Mouse (Mus musculus) neural tube, embryonic 13.5 days (tissue): ENCODE results near the gene Unc5c. TPM values are rescaled to one million over a fixed set of nuclear protein-coding genes. Genes with fewer than 3 reads are reported as not detected.

ENCODE experiments used
- ATAC-seq: fragments of 200-750 bp; cut with Nextera tagmentation; 2 replicates; pipeline ENCODE4 v1.8.0; 2017; ENCODE audit warnings: low read depth, mild to moderate bottlenecking, moderate TSS enrichment, moderate library complexity
- H3K27ac ChIP-seq: fragments of 300-500 bp; sonication (generic); replicated peaks from 2 replicates; pipeline ENCODE4 v1.5.1; 2015; ENCODE audit warnings: moderate library complexity, mild to moderate bottlenecking, inconsistent platforms
- H3K27me3 ChIP-seq: fragments of 300-500 bp; sonication (generic); 2 replicates; pipeline ENCODE4 v1.6.1; 2015; ENCODE audit warnings: mild to moderate bottlenecking, inconsistent platforms
- H3K36me3 ChIP-seq: fragments of 300-500 bp; sonication (generic); 2 replicates; pipeline ENCODE4 v1.6.1; 2015; ENCODE audit warnings: mild to moderate bottlenecking, inconsistent platforms
- H3K4me1 ChIP-seq: fragments of 300-500 bp; sonication (generic); replicated peaks from 2 replicates; pipeline ENCODE4 v1.6.1; 2015; ENCODE audit warnings: inconsistent platforms
- H3K4me2 ChIP-seq: fragments of 300-500 bp; sonication (generic); 2 replicates; pipeline ENCODE4 v1.6.1; 2015; ENCODE audit warnings: inconsistent platforms, mild to moderate bottlenecking, moderate library complexity
- H3K4me3 ChIP-seq: fragments of 300-500 bp; sonication (generic); 2 replicates; pipeline ENCODE4 v1.5.1; 2015; ENCODE audit warnings: mild to moderate bottlenecking, inconsistent platforms
- H3K9ac ChIP-seq: fragments of 300-500 bp; sonication (generic); 2 replicates; pipeline ENCODE4 v1.6.1; 2015; ENCODE audit warnings: moderate library complexity, mild to moderate bottlenecking, inconsistent platforms
- H3K9me3 ChIP-seq: fragments of 300-500 bp; sonication (generic); 2 replicates; pipeline ENCODE4 v1.6.1; 2016; ENCODE audit warnings: inconsistent platforms
- WGBS: fragments of 180-500 bp; shearing (Covaris S2); methylation state at CpG from one replicate; pipeline ENCODE4 v1.1.7; 2015; 5-methylcytosine and 5-hydroxymethylcytosine counted together
- polyA plus RNA-seq: library from polyadenylated mRNA; unstranded; fragments of >200 nt; fragmentation: Nextera tagmentation; extraction: Ambion mirVana; gene quantifications from 2 replicates; pipeline ENCODE4 v1.2.1, GENCODE M21; 2015

Gene Unc5c
- polyA plus RNA-seq, 1 experiment from 2014 or later, result 18.8 TPM

GRCm38 (mm10) chr3:141794371-141794770 lies 329.4 kb downstream of the Unc5c start:
- Histone ChIP-seq H3K9me3 (no peaks in the 10 kb centered on the region), H3K36me3 (no peaks in the 10 kb centered on the region), H3K9ac (no peak overlapping the region), H3K4me2 (no peak overlapping the region), H3K4me3 (no peak overlapping the region), H3K4me1 (no peaks in the 10 kb centered on the region), H3K27ac (no peak overlapping the region), H3K27me3 (no peaks in the 10 kb centered on the region)
- ATAC-seq, result peak; percentile 71
- WGBS, result 47% methylated on average over 3 of the region's 3 CpGs

- ATAC-seq, result no peak
- H3K4me1 ChIP-seq, result no peaks in the 10 kb centered on the region
- H3K9ac ChIP-seq, result no peak overlapping the region
- H3K9me3 ChIP-seq, result no peaks in the 10 kb centered on the region
- H3K27me3 ChIP-seq, result no peaks in the 10 kb centered on the region
- H3K36me3 ChIP-seq, result no peaks in the 10 kb centered on the region
- H3K4me2 ChIP-seq, result no peak overlapping the region
- H3K27ac ChIP-seq, result no peak overlapping the region
- no peak overlapping the region for H3K4me3 ChIP-seq
These were observed 332.4 kb downstream of the Unc5c start for GRCm38 (mm10) chr3:141797372-141797771.

GRCm38 (mm10) chr3:141797789-141798188 lies 332.8 kb downstream of the Unc5c start:
- Histone ChIP-seq H3K9me3 (no peaks in the 10 kb centered on the region), H3K9ac (no peak overlapping the region), H3K4me1 (no peaks in the 10 kb centered on the region), H3K36me3 (no peaks in the 10 kb centered on the region), H3K27me3 (no peaks in the 10 kb centered on the region), H3K27ac (no peak overlapping the region), H3K4me3 (no peak overlapping the region), H3K4me2 (no peak overlapping the region)
- 27% methylated on average over 1 of the region's 1 CpGs for WGBS
- ATAC-seq, result 0 out of 2 replicates have a peak, but pooled peaks have one; percentile 61

- H3K4me2 ChIP-seq, result no peak overlapping the region
- no peak; the same call in 1 of the 2 replicates for ATAC-seq
- no peak overlapping the region for H3K4me3 ChIP-seq
- no peak overlapping the region for H3K27ac ChIP-seq
- H3K9me3 ChIP-seq, result no peaks in the 10 kb centered on the region
- WGBS, result 62% methylated on average over 5 of the region's 5 CpGs
- 0 out of 2 replicates have a peak, but pooled peaks cover 3% of the 10 kb centered on the region for H3K4me1 ChIP-seq
- no peaks in the 10 kb centered on the region for H3K27me3 ChIP-seq
- H3K36me3 ChIP-seq, result no peaks in the 10 kb centered on the region; the same call in 1 of the 2 replicates
- H3K9ac ChIP-seq, result no peak overlapping the region
These were observed 339.1 kb downstream of the Unc5c start for GRCm38 (mm10) chr3:141804133-141804532.

- Histone ChIP-seq H3K4me1 (0 out of 2 replicates have a peak, but pooled peaks cover 10% of the 10 kb centered on the region), H3K4me3 (no peak overlapping the region), H3K27ac (no peak overlapping the region), H3K9ac (no peak overlapping the region), H3K4me2 (no peak overlapping the region), H3K27me3 (no peaks in the 10 kb centered on the region), H3K36me3 (no peaks in the 10 kb centered on the region), H3K9me3 (no peaks in the 10 kb centered on the region)
- 81% methylated on average over 3 of the region's 3 CpGs for WGBS
- no peak for ATAC-seq
These were observed 344.6 kb downstream of the Unc5c start for GRCm38 (mm10) chr3:141809581-141809980.

- no peak overlapping the region for H3K4me3 ChIP-seq
- H3K36me3 ChIP-seq, result no peaks in the 10 kb centered on the region
- H3K4me2 ChIP-seq, result no peak overlapping the region
- H3K9ac ChIP-seq, result no peak overlapping the region
- no peak overlapping the region; the same call in 1 of the 2 replicates for H3K27ac ChIP-seq
- WGBS, result 37% methylated on average over 7 of the region's 7 CpGs
- 0 out of 2 replicates have a peak, but pooled peaks cover 10% of the 10 kb centered on the region for H3K4me1 ChIP-seq
- H3K9me3 ChIP-seq, result no peaks in the 10 kb centered on the region
- no peaks in the 10 kb centered on the region for H3K27me3 ChIP-seq
- ATAC-seq, result no peak
These were observed 345.9 kb downstream of the Unc5c start for GRCm38 (mm10) chr3:141810944-141811343.

GRCm38 (mm10) chr3:141811348-141811747 lies 346.3 kb downstream of the Unc5c start:
- no peak for ATAC-seq
- H3K4me2 ChIP-seq, result no peak overlapping the region
- 0 out of 2 replicates have a peak, but pooled peaks cover 10% of the 10 kb centered on the region for H3K4me1 ChIP-seq
- 13% methylated on average over 2 of the region's 2 CpGs for WGBS
- no peak overlapping the region; the same call in 1 of the 2 replicates for H3K27ac ChIP-seq
- H3K36me3 ChIP-seq, result no peaks in the 10 kb centered on the region
- no peaks in the 10 kb centered on the region for H3K27me3 ChIP-seq
- no peak overlapping the region for H3K4me3 ChIP-seq
- H3K9ac ChIP-seq, result no peak overlapping the region
- H3K9me3 ChIP-seq, result no peaks in the 10 kb centered on the region

GRCm38 (mm10) chr3:141814776-141815175 lies 349.8 kb downstream of the Unc5c start:
- ATAC-seq, result no peak

GRCm38 (mm10) chr3:141818615-141819312 lies 353.7 kb downstream of the Unc5c start:
- ATAC-seq, result peak; percentile 68
- peak overlapping the region; percentile 40 for H3K4me2 ChIP-seq
- no peak overlapping the region for H3K4me3 ChIP-seq
- 9% methylated on average over 3 of the region's 3 CpGs for WGBS
- no peak overlapping the region for H3K9ac ChIP-seq
- no peaks in the 10 kb centered on the region for H3K9me3 ChIP-seq
- H3K4me1 ChIP-seq, result peaks cover 20% of the 10 kb centered on the region
- H3K36me3 ChIP-seq, result no peaks in the 10 kb centered on the region; the same call in 1 of the 2 replicates
- no peaks in the 10 kb centered on the region for H3K27me3 ChIP-seq
- peak overlapping the region; percentile 67 for H3K27ac ChIP-seq

More at GRCm38 (mm10) chr3:141814776-141815175, 349.8 kb downstream of the Unc5c start:
- H3K4me1 ChIP-seq, result peaks cover 24% of the 10 kb centered on the region
- no peak overlapping the region for H3K4me2 ChIP-seq
- no peaks in the 10 kb centered on the region for H3K9me3 ChIP-seq
- no peak overlapping the region; the same call in 1 of the 2 replicates for H3K27ac ChIP-seq
- H3K36me3 ChIP-seq, result no peaks in the 10 kb centered on the region; the same call in 1 of the 2 replicates
- H3K4me3 ChIP-seq, result no peak overlapping the region
- 87% methylated on average over 1 of the region's 1 CpGs for WGBS
- no peak overlapping the region for H3K9ac ChIP-seq
- H3K27me3 ChIP-seq, result no peaks in the 10 kb centered on the region

- H3K4me3 ChIP-seq, result no peak overlapping the region
- peak; percentile 96 for ATAC-seq
- WGBS, result 6% methylated on average over 13 of the region's 13 CpGs
- peak overlapping the region; percentile 40 for H3K4me2 ChIP-seq
- H3K4me1 ChIP-seq, result peaks cover 20% of the 10 kb centered on the region
- H3K27ac ChIP-seq, result peak overlapping the region; percentile 2
- H3K27me3 ChIP-seq, result no peaks in the 10 kb centered on the region
- H3K36me3 ChIP-seq, result no peaks in the 10 kb centered on the region; the same call in 1 of the 2 replicates
- peak overlapping the region; percentile 17; the same call in 1 of the 2 replicates for H3K9ac ChIP-seq
- no peaks in the 10 kb centered on the region for H3K9me3 ChIP-seq
These were observed 354.4 kb downstream of the Unc5c start for GRCm38 (mm10) chr3:141819331-141819941.

GRCm38 (mm10) chr3:141828301-141828700 lies 363.3 kb downstream of the Unc5c start:
- no peak overlapping the region for H3K27ac ChIP-seq
- no peaks in the 10 kb centered on the region for H3K4me1 ChIP-seq
- no peak for ATAC-seq
- no peak overlapping the region for H3K9ac ChIP-seq
- H3K4me3 ChIP-seq, result no peak overlapping the region
- H3K27me3 ChIP-seq, result no peaks in the 10 kb centered on the region
- H3K9me3 ChIP-seq, result no peaks in the 10 kb centered on the region
- peaks cover 4% of the 10 kb centered on the region; the same call in 1 of the 2 replicates for H3K36me3 ChIP-seq
- 90% methylated on average over 5 of the region's 5 CpGs for WGBS
- H3K4me2 ChIP-seq, result no peak overlapping the region

- Histone ChIP-seq H3K9ac (no peak overlapping the region), H3K9me3 (no peaks in the 10 kb centered on the region), H3K36me3 (peaks cover 4% of the 10 kb centered on the region; the same call in 1 of the 2 replicates), H3K4me2 (no peak overlapping the region), H3K4me3 (no peak overlapping the region), H3K27me3 (no peaks in the 10 kb centered on the region), H3K4me1 (no peaks in the 10 kb centered on the region), H3K27ac (no peak overlapping the region)
- no peak; the same call in 1 of the 2 replicates for ATAC-seq
- 28% methylated on average over 3 of the region's 3 CpGs for WGBS
These were observed 366.1 kb downstream of the Unc5c start for GRCm38 (mm10) chr3:141831135-141831534.
